Mouse (Mus musculus) frontal cortex, postnatal 10 days (tissue): Measurements from ENCODE around the gene Ak2.

ENCODE experiments used
- DNase-seq, 2 experiments: peaks; one replicate each; pipeline ENCODE4 v3.0.0; 2022; ENCODE audit warnings: low spot score in 2 of 2, mixed read lengths in 1 of 2

Gene Ak2

GRCm38 (mm10) chr4:129048501-129049305 is 56.9 kb downstream of the Ak2 start:
- peak; percentile 91 to 92 for DNase-seq

- DNase-seq: peak in 1 of 2 experiments; percentile 45
Observed at GRCm38 (mm10) chr4:129049306-129050011, 57.7 kb downstream of the Ak2 start.

GRCm38 (mm10) chr4:129050365-129050764 is 58.6 kb downstream of the Ak2 start:
- DNase-seq: no peak

GRCm38 (mm10) chr4:129050901-129051417 is 59.2 kb downstream of the Ak2 start:
- DNase-seq: no peak

GRCm38 (mm10) chr4:129051461-129052183 is 59.9 kb downstream of the Ak2 start:
- DNase-seq: no peak

- no peak for DNase-seq
Observed at GRCm38 (mm10) chr4:129054757-129055156, 63.0 kb downstream of the Ak2 start.

GRCm38 (mm10) chr4:129055562-129055961 is 63.8 kb downstream of the Ak2 start:
- no peak for DNase-seq

GRCm38 (mm10) chr4:129057533-129058206 is 65.9 kb downstream of the Ak2 start:
- DNase-seq: peak; percentile 97

GRCm38 (mm10) chr4:129058207-129059092 is 66.7 kb downstream of the Ak2 start, which contains the start of gene Rnf19b:
Gene Rnf19b (plus strand): TSS chr4:129058271.
- peak in 1 of 2 experiments; percentile 47 for DNase-seq

GRCm38 (mm10) chr4:129059125-129059551 is 67.4 kb downstream of the Ak2 start:
- no peak for DNase-seq

GRCm38 (mm10) chr4:129059922-129060321 is 68.2 kb downstream of the Ak2 start:
- DNase-seq: no peak
